Mouse (Mus musculus): ENCODE results near the gene Fcer1g. TPM values are rescaled to one million over a fixed set of nuclear protein-coding genes. Genes with fewer than 3 reads are reported as not detected.
A peak's percentile ranks its signal among the peaks of the same experiment; 100 is the strongest.

The Fcer1g gene
- total and polyA plus RNA-seq, 2 experiments from 2014 or later, result 24.6 to 60.5 TPM

DNA sequence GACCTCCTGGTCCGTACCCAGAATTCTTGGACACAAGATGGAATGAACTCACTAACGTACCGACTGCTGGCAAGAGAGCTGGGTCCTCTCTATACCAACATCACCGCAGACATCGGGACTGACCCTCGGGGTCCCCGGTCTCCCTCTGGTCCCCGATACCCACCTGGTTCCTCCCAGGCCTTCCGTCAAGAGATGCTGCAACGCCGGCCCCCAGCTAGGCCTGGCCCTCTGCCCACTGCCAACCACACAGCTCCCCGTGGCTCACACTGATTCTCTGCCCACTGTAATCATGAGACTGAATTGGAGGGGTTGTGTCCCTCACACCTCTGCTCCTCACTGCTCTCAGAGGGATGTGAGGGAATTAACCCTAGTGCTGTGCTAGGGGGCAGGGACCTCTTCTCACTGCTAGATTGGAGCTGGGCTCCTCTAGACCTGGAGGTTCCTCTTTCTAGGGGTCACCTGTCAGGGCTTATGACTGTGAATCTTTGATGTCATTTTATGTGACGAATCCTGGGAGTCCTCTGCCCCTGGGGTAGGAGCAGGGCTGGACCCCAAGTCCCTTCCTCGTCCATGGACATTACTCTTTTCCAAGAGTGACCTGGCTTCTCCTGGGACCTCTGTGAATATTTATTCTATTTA, 42.1 kb upstream of the Fcer1g start:
- TF ChIP-seq EP300 (IDR thresholded peaks at IDR 0.05; ENCODE audit: low read depth) (no peak), CTCF (IDR thresholded peaks at IDR 0.05; ENCODE audit: low read depth) (no peak)
- Histone ChIP-seq H3K9me3 (replicated peaks; ENCODE audit: control insufficient read depth, low read length) (no peaks in the 10 kb centered on the region), H3K27me3 (ENCODE audit: control insufficient read depth, insufficient read depth, low read length) (no peaks in the 10 kb centered on the region), H3K4me2 (ENCODE audit: low read depth, low read length) (no peak overlapping the region), H3K4me3 (ENCODE audit: low read depth, low read length) (no peak overlapping the region), H3K36me3 (replicated peaks; ENCODE audit: control insufficient read depth, insufficient read depth, low read length) (peaks cover 64% of the 10 kb centered on the region), H3K4me1 (ENCODE audit: control insufficient read depth, insufficient read depth) (peaks cover 8% of the 10 kb centered on the region), H3K27ac (ENCODE audit: low read depth) (no peak overlapping the region), H3K9ac (replicated peaks; ENCODE audit: low read depth, low read length) (no peak overlapping the region)
- WGBS, result 84% methylated on average over 14 of the region's 14 CpGs
- DNase-seq (ENCODE audit: low spot score) (no peak), ATAC-seq (ENCODE audit: insufficient read depth, low read depth) (no peak)

DNA sequence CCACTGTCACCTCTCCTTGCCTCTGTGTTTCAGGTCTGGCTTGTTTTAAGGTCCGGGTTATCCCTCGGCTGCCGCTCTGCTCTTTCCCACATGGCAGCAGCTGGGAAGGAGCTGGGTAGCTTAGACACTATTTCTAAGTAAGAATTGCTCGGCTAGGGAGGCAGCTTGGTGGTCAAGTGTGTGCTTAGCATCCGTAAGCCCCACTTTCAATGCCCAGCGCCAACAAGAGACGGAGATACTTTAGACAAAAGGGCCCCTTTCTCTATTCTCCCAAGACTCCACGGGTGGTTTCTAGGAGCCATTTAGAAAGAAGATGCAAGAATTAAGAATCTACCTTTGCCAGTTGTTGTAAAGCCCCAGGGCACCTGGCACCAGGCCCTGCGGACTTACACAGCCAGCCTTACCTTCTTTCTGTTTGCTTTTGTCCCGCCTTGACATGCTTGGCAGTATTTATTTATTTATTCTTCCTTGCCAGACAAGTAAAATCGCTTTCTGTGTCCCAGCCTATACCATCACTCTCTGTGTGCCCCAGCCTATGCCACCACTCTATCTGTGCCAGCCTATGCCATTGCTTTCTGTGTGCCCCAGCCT, 41.1 kb upstream of the Fcer1g start:
- no peak for DNase-seq (ENCODE audit: low spot score)
- no peaks in the 10 kb centered on the region for H3K9me3 ChIP-seq (replicated peaks; ENCODE audit: control insufficient read depth, low read length)
- H3K9ac ChIP-seq (replicated peaks; ENCODE audit: low read depth, low read length), result no peak overlapping the region
- peaks cover 12% of the 10 kb centered on the region for H3K4me1 ChIP-seq (ENCODE audit: control insufficient read depth, insufficient read depth)
- no peak overlapping the region for H3K4me2 ChIP-seq (ENCODE audit: low read depth, low read length)
- peaks cover 64% of the 10 kb centered on the region for H3K36me3 ChIP-seq (replicated peaks; ENCODE audit: control insufficient read depth, insufficient read depth, low read length)
- no peak for TF ChIP-seq EP300 (IDR thresholded peaks at IDR 0.05; ENCODE audit: low read depth)
- no peak for ATAC-seq (ENCODE audit: insufficient read depth, low read depth)
- no peak overlapping the region for H3K27ac ChIP-seq (ENCODE audit: low read depth)
- H3K27me3 ChIP-seq (ENCODE audit: control insufficient read depth, insufficient read depth, low read length), result no peaks in the 10 kb centered on the region
- H3K4me3 ChIP-seq (ENCODE audit: low read depth, low read length), result no peak overlapping the region
- WGBS, result 86% methylated on average over 11 of the region's 11 CpGs

DNA sequence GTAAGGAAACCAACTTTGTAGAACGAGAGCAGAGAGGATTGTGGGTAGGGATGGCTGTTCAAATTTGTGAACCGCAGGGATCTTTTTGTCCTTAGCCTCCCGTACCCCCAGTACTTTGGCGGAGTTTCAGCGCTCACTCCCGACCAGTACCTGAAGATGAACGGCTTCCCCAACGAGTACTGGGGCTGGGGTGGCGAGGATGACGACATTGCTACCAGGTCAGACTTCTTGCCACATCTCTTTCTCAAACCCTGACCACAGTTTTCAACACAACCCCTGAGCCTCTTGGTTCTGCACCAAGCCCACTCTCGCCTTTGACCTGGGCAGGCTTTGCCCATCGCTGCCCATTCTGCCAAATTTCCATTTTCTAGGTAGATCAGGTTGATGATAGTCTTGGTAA, 40.0 kb upstream of the Fcer1g start:
- no peak for TF ChIP-seq CTCF (IDR thresholded peaks at IDR 0.05; ENCODE audit: low read depth)
- no peak for TF ChIP-seq EP300 (IDR thresholded peaks at IDR 0.05; ENCODE audit: low read depth)
- ATAC-seq (ENCODE audit: insufficient read depth, low read depth), result no peak
- WGBS, result 89% methylated on average over 12 of the region's 12 CpGs
- H3K27me3 ChIP-seq (ENCODE audit: control insufficient read depth, insufficient read depth, low read length), result no peaks in the 10 kb centered on the region
- no peaks in the 10 kb centered on the region for H3K9me3 ChIP-seq (replicated peaks; ENCODE audit: control insufficient read depth, low read length)
- no peak for DNase-seq (ENCODE audit: low spot score)
- H3K4me2 ChIP-seq (ENCODE audit: low read depth, low read length), result no peak overlapping the region
- H3K27ac ChIP-seq (ENCODE audit: low read depth), result no peak overlapping the region
- no peak overlapping the region for H3K9ac ChIP-seq (replicated peaks; ENCODE audit: low read depth, low read length)
- H3K36me3 ChIP-seq (replicated peaks; ENCODE audit: control insufficient read depth, insufficient read depth, low read length), result peaks cover 64% of the 10 kb centered on the region
- H3K4me3 ChIP-seq (ENCODE audit: low read depth, low read length), result no peak overlapping the region
- peaks cover 12% of the 10 kb centered on the region; the same call in 1 of the 2 replicates for H3K4me1 ChIP-seq (ENCODE audit: control insufficient read depth, insufficient read depth)

DNA sequence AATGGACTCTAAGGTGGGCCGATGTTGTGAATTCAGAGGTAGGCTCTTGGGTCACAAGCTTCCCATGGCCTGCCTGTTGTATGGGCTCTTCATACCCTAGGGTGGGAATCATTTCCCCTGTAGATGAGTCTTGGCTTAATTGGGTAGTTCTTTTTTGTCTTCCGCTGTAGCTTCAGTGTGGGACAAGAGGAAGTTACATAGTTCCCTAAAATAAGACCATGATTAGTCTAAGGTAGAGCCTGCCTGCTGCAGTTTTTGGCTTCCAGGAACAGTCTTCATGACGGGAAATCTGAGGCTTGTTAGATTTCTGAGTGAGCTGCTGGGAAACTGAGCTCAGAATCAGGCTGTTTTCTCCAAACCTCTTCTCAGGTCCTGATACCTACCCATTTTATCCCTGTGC, 37.9 kb upstream of the Fcer1g start:
- WGBS, result 76% methylated on average over 3 of the region's 3 CpGs
- Histone ChIP-seq H3K4me2 (ENCODE audit: low read depth, low read length) (no peak overlapping the region), H3K27me3 (ENCODE audit: control insufficient read depth, insufficient read depth, low read length) (no peaks in the 10 kb centered on the region), H3K9ac (replicated peaks; ENCODE audit: low read depth, low read length) (no peak overlapping the region), H3K9me3 (replicated peaks; ENCODE audit: control insufficient read depth, low read length) (no peaks in the 10 kb centered on the region), H3K36me3 (replicated peaks; ENCODE audit: control insufficient read depth, insufficient read depth, low read length) (peaks cover 46% of the 10 kb centered on the region), H3K4me3 (ENCODE audit: low read depth, low read length) (no peak overlapping the region), H3K27ac (ENCODE audit: low read depth) (no peak overlapping the region), H3K4me1 (ENCODE audit: control insufficient read depth, insufficient read depth) (peaks cover 12% of the 10 kb centered on the region; the same call in 1 of the 2 replicates)
- DNase-seq (ENCODE audit: low spot score), result no peak
- ATAC-seq (ENCODE audit: insufficient read depth, low read depth), result no peak
- TF ChIP-seq EP300 (IDR thresholded peaks at IDR 0.05; ENCODE audit: low read depth) (no peak), CTCF (IDR thresholded peaks at IDR 0.05; ENCODE audit: low read depth) (no peak)

DNA sequence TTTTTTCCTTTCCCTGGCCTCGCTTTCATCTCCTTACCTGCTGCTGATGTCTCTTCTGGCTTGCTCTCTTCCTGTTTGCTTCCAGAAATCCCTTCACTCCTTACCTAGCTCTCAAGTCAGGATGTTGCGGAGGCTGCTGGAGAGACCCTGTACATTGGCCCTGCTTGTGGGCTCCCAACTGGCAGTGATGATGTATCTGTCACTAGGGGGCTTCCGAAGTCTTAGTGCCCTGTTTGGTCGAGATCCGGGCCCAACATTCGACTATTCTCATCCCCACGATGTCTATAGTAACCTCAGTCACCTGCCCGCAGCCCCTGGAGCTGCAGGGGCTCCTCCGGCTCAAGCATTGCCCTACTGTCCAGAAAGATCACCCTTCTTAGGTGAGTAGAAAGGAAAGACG, 37.5 kb upstream of the Fcer1g start:
- no peak for TF ChIP-seq CTCF (IDR thresholded peaks at IDR 0.05; ENCODE audit: low read depth)
- no peak for TF ChIP-seq EP300 (IDR thresholded peaks at IDR 0.05; ENCODE audit: low read depth)
- Histone ChIP-seq H3K27me3 (ENCODE audit: control insufficient read depth, insufficient read depth, low read length) (no peaks in the 10 kb centered on the region), H3K4me3 (ENCODE audit: low read depth, low read length) (no peak overlapping the region), H3K4me2 (ENCODE audit: low read depth, low read length) (peak overlapping the region; percentile 98; the same call in 1 of the 2 replicates), H3K9ac (replicated peaks; ENCODE audit: low read depth, low read length) (no peak overlapping the region), H3K9me3 (replicated peaks; ENCODE audit: control insufficient read depth, low read length) (no peaks in the 10 kb centered on the region), H3K27ac (ENCODE audit: low read depth) (no peak overlapping the region), H3K36me3 (replicated peaks; ENCODE audit: control insufficient read depth, insufficient read depth, low read length) (peaks cover 42% of the 10 kb centered on the region), H3K4me1 (ENCODE audit: control insufficient read depth, insufficient read depth) (peaks cover 12% of the 10 kb centered on the region; the same call in 1 of the 2 replicates)
- ATAC-seq (ENCODE audit: insufficient read depth, low read depth) (no peak), DNase-seq (ENCODE audit: low spot score) (no peak)
- WGBS, result 64% methylated on average over 10 of the region's 10 CpGs
